23 mouse cellular contexts compared by ENCODE assay signal in the genomic region with DNA sequence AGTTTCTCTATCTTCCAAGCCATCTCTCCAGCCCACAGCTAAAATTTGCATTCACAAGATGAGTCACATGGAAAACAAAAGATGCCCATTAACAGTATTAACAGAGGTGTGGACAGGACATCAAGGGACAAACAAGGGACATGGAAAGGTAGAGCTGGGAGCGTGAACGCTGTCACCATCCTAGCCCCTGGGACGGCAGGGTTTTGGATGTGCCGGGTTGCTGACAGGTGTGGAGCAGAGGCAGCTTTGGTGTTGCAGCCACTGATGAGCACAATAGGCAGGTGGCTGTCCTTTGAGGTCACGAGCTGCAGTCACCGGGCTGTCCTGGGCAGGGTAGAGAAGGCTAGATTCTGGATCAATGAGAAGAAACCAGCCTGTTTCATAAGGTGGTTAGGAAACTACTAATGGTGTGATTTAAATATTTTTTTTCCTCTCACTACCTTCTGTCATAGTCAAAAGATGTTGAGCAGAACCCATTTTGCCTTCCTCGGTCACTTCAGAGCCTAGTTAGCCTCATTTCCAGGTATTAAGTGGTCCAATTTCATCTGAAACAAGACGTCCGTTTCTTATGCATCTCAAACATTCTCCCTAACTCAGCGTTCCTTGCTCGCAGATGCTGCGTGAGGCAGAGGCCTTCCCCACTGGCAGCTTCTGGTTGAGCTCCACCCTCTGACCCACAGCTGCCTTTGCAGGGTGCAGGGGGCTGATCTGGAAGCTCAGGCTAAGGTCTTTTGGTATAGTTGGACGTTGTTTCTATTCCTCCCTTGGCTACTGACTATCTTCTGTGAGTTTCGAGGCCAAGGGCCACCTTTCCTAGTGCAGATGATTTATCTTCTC.
DNase-seq lines count a peak whose midpoint lies in the region; ATAC-seq and TF ChIP-seq lines count a peak whose summit lies in the region.
"Had no signal": no experiment of that assay in that cellular context is flagged by ENCODE, and none has a peak within 500 bp of the region (broad histone marks: within the 10 kb centered on the region; RNA-seq: fewer than 3 reads in every experiment).

No protein-coding gene starts in this region.

- peaks cover 23% of the 10 kb centered on the region for H3K4me1 ChIP-seq in heart, embryonic 10.5 days
- no peaks in the 10 kb centered on the region for H3K4me1 ChIP-seq in midbrain, embryonic 11.5 days (ENCODE audit: control insufficient read depth, insufficient read depth, low read length)
- no peaks in the 10 kb centered on the region for H3K4me1 ChIP-seq in midbrain, embryonic 16.5 days (ENCODE audit: control insufficient read depth, insufficient read depth, low read length)
- H3K4me1 ChIP-seq: forebrain, embryonic 10.5 days; forebrain, embryonic 13.5 days had no signal

- H3K36me3 ChIP-seq in heart, embryonic 10.5 days = no peaks in the 10 kb centered on the region
- H3K36me3 ChIP-seq in midbrain, embryonic 11.5 days (ENCODE audit: control insufficient read depth, insufficient read depth, low read length) = no peaks in the 10 kb centered on the region
- no peaks in the 10 kb centered on the region for H3K36me3 ChIP-seq in midbrain, embryonic 16.5 days (ENCODE audit: control insufficient read depth, insufficient read depth, low read length)
- H3K36me3 ChIP-seq: forebrain, embryonic 10.5 days; G1E; heart, embryonic 12.5 days had no signal

- no peaks in the 10 kb centered on the region for H3K27me3 ChIP-seq in heart, embryonic 10.5 days (ENCODE audit: insufficient read depth, poor library complexity, severe bottlenecking)
- no peaks in the 10 kb centered on the region for H3K27me3 ChIP-seq in midbrain, embryonic 11.5 days (ENCODE audit: control insufficient read depth, insufficient read depth, low read length)
- H3K27me3 ChIP-seq in midbrain, embryonic 16.5 days (ENCODE audit: control insufficient read depth, insufficient read depth, low read depth, low read length) = no peaks in the 10 kb centered on the region
- H3K27me3 ChIP-seq: forebrain, embryonic 13.5 days; heart, embryonic 12.5 days; Patski had no signal

- intact Hi-C loops in gastrocnemius, adult 2 months (cut with DNase I) = no loop called here
- intact Hi-C loops in gastrocnemius, postnatal 14 days (cut with DNase I; ENCODE audit: low total_unique reads) = no loop called here

- no peak overlapping the region; the same call in 1 of the 2 replicates for H3K4me3 ChIP-seq in gastrocnemius, adult 2 months
- no peak overlapping the region for H3K4me3 ChIP-seq in heart, embryonic 10.5 days
- no peak overlapping the region for H3K4me3 ChIP-seq in midbrain, embryonic 11.5 days (ENCODE audit: low read depth, low read length)
- no peak overlapping the region for H3K4me3 ChIP-seq in midbrain, embryonic 16.5 days (ENCODE audit: low read depth, low read length)
- H3K4me3 ChIP-seq: forebrain, embryonic 10.5 days; forebrain, embryonic 13.5 days; heart, embryonic 12.5 days had no signal

- DNase-seq in gastrocnemius, adult 2 months = peak; percentile 45
- no peak for DNase-seq in gastrocnemius, postnatal 14 days
- no peak for DNase-seq in heart, embryonic 10.5 days (ENCODE audit: low spot score)
- DNase-seq in heart, adult 8-10 months (ENCODE audit: low spot score) = no peak
- peak; percentile 66 for DNase-seq in midbrain, embryonic 11.5 days (ENCODE audit: low spot score, missing footprints)
- DNase-seq: adrenal gland, postnatal 36 days; cerebellum, adult 18-20 months; cerebellum, adult 9-10 months; cerebellum, postnatal 14 days; gastrocnemius, postnatal 25 days; heart, postnatal 4 days; kidney, adult 18-20 months had no signal

- peak overlapping the region; percentile 90 for H3K27ac ChIP-seq in gastrocnemius, adult 2 months
- H3K27ac ChIP-seq in heart, embryonic 10.5 days = peak overlapping the region; percentile 69; the same call in 1 of the 2 replicates
- H3K27ac ChIP-seq in midbrain, embryonic 11.5 days (ENCODE audit: low read depth, low read length) = no peak overlapping the region
- H3K27ac ChIP-seq in midbrain, embryonic 16.5 days (ENCODE audit: low read length) = no peak overlapping the region
- H3K27ac ChIP-seq: forebrain, embryonic 10.5 days; forebrain, embryonic 13.5 days; hindbrain, embryonic 14.5 days; hindbrain, postnatal 0 days had no signal

- no peak overlapping the region for H3K4me2 ChIP-seq in midbrain, embryonic 11.5 days
- H3K4me2 ChIP-seq in midbrain, embryonic 16.5 days (ENCODE audit: low read length) = no peak overlapping the region
- H3K4me2 ChIP-seq: forebrain, embryonic 13.5 days; heart, embryonic 12.5 days; hindbrain, embryonic 14.5 days had no signal

- ATAC-seq in midbrain, embryonic 11.5 days (ENCODE audit: low FRiP score) = no peak
- no peak for ATAC-seq in midbrain, embryonic 16.5 days
- ATAC-seq: forebrain, embryonic 13.5 days; forebrain, embryonic 16.5 days; hindbrain, postnatal 0 days; inflammation-experienced regulatory T-cells, adult 6 months; intestine, embryonic 16.5 days; Patski had no signal

- 78% methylated on average over 14 of the region's 14 CpGs for WGBS in heart, embryonic 10.5 days
- WGBS in midbrain, embryonic 11.5 days = 82% methylated on average over 14 of the region's 14 CpGs
- 80% methylated on average over 14 of the region's 14 CpGs for WGBS in midbrain, embryonic 16.5 days

- no peaks in the 10 kb centered on the region for H3K9me3 ChIP-seq in heart, embryonic 10.5 days
- no peaks in the 10 kb centered on the region for H3K9me3 ChIP-seq in midbrain, embryonic 11.5 days (ENCODE audit: control insufficient read depth, low read length)
- H3K9me3 ChIP-seq in midbrain, embryonic 16.5 days (replicated peaks; ENCODE audit: control insufficient read depth, low read length, poor library complexity, severe bottlenecking) = no peaks in the 10 kb centered on the region
- H3K9me3 ChIP-seq: forebrain, embryonic 10.5 days; forebrain, embryonic 13.5 days; G1E; heart, embryonic 12.5 days had no signal

- no peak overlapping the region for H3K9ac ChIP-seq in midbrain, embryonic 11.5 days (ENCODE audit: low read length)
- H3K9ac ChIP-seq in midbrain, embryonic 16.5 days (ENCODE audit: low read depth, low read length) = no peak overlapping the region
- H3K9ac ChIP-seq: forebrain, embryonic 13.5 days; heart, embryonic 12.5 days; hindbrain, embryonic 14.5 days had no signal

- TF ChIP-seq CTCF in gastrocnemius, adult 2 months (IDR thresholded peaks at IDR 0.05) = no peak

Comparison
In these comparisons a context has a peak if more than half of its experiments do, and no peak if none do; other contexts are left out.
1. DNase-seq: peak in gastrocnemius, adult 2 months (single experiment) and midbrain, embryonic 11.5 days (single experiment); none in gastrocnemius, postnatal 14 days (single experiment), heart, embryonic 10.5 days (single experiment) and heart, adult 8-10 months (single experiment).
2. H3K27ac ChIP-seq: peak in gastrocnemius, adult 2 months (single experiment) and heart, embryonic 10.5 days (single experiment); none in midbrain, embryonic 11.5 days (single experiment) and midbrain, embryonic 16.5 days (single experiment).